Mouse (Mus musculus) ovary, postnatal 10 days (tissue): ENCODE results near the gene Plau.

Experiments used
- DNase-seq: peaks from one replicate; pipeline ENCODE4 v3.0.0; 2022; ENCODE audit warnings: low spot score

Plau gene

DNA sequence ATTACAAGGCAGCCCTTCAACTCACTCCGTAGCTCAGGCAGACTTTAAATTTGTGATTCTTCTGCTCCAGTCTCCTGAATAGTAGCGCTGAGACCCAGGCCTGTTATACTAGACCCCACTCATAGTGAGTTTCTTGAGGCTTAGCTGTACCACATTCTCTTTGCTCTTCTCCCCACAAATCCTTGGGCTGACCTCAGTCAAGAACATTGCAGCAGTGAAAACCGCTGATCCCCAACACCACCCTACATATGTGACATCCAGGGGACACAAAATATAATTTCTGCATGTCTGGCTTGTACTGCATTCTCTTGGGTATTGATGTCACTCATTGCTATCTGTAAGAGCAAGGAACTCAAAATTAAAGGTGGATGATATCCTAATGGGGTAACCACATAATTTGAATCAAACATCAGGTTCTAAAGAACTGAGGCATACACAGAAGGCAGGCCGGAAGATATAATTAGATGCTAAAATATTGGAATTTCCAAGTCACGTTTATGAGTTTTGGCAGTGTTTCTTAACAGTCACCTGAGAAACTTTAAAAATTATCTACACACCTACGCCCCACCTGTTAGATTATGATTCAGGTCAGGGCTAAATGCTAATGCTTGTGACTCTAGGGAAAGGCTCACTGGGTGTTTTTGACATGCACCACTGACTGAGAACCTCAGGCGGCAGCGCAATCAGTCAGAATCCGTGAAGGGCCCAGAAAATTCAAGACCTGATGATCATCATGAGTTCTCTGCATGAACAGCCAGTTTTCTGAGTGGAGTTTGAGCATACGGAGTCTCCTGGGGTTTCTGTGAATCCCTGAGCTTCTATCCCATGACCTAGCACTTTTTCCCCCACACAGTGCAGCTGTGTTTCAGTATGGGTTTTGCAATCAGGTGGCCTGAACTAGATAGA, 8.5 kb downstream of the Plau start:
- DNase-seq, result no peak

DNA sequence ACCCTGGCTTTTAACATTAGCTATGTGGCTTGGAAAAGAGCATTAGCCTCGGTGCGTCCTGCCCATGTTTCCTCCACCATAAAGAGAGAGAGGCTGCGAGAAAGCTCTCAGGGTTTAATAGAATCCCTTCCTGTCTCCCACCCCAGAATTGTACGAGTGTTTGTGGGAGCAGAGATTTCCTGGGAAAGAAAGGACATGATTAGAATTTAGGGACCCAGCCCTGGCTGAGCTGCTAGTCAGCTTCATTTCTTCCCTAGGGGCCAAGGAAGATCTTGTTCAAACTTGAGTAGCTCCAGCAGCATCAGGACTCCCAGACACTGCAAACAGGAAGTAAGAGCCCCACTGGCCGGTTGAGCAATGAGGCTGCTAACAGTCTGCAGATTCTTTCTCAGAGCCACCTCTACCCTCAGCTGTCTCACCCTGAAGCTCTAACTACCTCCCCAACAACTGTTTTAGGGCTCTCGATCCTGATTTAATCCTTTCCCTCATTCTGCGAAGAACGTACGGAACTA, 9.2 kb downstream of the Plau start:
- no peak for DNase-seq

DNA sequence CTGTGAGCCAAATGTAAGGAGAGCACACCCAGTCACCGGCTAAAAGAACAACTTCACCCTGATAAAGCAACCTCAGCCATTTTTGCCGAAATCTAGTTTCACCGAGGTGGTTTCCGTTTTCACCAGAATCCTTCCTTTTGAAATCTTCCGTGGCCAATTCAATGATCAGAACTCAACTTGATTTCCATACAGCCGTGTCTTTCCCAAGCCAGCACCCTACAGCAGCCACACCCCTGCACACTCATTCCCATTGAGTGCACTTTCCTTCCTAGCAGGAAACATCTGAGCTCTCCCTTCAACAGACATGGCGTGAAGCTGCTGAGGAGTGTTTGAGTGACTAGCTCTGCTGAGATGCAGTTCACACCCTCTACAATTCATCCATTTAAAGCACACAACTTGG, 9.8 kb downstream of the Plau start:
- no peak for DNase-seq

DNA sequence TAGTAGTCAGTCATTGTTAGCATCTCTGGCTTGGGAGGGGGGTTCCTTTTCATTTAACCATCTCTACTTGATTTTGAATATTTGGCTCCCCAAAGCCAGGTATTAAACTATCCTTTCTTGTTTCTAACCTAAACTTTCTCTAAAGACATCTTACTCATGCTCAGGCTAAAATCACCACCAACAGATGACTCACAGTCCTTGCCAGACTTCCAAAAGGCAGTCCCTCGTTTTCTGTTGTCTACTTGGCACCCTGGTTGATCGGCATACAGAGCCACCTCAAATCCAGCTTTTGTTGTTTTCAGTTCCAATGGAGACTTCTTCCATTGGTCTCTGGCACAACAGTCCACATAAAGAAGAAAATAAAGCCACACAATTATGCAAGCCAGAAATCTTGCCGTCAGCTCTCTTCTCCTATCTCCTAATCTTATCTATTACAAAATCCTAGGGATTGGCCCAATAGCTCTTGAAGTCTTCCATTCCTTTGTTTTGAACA, 11.2 kb downstream of the Plau start:
- DNase-seq, result no peak

DNA sequence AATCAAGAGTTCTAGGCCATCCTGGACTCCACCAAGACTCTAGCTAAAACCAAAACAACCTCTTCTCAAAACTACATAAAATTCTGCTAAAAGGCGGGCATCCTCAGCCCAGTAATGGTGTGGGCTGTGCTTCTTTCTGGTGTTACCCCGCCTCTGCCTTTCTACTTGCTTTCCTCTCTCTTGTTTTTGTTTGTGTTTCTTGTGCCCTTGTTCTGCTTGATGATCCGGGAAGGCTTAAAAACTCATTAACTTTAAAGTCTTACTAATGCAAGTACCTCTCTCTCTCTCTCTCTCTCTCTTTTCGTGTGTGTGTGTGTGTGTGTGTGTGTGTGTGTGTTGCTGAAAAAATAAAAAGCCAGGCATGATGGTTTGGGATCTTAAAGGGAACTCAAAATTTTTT, 13.3 kb downstream of the Plau start:
- no peak for DNase-seq

DNA sequence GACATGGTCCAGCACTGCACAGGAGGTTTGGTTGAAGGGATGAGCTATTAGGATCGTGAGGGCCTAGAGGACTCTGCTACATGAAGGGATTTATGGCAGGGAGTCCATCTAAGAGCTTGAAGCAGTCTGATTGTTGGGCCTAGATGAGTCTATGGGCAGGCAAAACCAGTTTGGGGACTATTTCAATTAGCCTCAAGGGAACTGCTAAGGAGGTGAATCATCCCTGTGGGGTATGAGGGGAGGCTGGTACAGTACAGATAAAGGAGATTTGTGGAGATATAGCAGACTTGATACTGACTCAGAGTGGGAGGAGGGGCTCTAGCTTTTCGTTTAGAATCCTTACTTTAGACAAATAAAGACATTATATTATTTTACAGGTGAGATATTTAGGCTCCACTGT, 14.0 kb downstream of the Plau start:
- no peak for DNase-seq

DNA sequence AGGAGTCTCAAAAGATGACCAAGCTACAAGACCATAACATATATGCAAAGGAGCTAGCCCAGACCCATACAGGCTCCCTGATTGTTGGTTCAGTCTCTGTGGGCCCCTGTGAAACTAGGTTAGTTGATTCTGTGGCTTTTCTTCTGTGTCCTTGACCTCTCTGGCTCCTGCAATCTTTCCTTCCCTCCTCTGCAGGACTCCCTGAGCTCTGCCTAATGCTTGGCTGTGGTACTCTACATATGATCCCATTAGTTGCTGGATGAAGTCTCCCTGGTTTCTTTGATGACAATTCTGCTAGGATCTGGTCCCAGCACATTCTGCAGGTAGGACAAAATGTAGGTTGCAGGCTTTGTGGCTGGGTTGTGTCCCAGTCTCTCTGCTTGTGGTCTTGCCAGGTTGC, 15.3 kb downstream of the Plau start:
- no peak for DNase-seq

DNA sequence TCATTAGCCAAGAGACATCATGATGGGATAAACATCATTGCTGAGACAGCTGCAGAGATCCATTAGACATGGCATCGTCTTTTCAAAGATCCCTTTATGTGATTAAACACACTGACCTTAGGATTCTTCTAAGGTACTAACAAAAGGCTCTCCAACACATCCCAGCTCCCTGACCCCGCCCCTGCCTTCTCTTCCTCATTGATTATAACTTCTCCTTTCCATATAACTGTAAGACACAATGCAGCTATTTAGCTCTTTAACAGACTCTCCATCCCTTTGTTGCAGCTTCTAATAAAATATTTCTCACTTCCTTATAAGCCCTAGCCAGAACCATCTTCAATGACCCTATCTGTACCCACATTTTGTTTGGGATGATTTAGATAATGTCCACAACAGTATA, 24.7 kb downstream of the Plau start:
- no peak for DNase-seq

DNA sequence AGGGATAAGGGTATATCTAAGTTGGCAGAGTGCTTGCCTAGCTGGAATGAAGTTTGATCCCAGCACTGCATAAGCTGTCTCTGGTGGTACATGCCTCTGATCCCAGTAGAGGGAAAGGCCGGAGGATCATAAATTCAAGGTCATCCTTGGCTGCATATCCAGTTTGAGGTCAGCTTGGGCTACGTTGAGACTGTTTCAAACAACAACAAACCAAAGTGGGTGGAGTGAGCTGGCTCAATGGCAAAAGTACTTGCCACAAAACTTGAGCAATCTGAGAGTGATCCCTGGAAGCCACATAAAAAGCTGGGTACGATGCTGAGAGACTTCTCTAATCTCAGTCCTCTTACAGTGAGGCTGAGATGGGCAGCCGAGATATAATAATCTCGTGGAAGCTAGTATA, 25.1 kb downstream of the Plau start:
- DNase-seq, result no peak

DNA sequence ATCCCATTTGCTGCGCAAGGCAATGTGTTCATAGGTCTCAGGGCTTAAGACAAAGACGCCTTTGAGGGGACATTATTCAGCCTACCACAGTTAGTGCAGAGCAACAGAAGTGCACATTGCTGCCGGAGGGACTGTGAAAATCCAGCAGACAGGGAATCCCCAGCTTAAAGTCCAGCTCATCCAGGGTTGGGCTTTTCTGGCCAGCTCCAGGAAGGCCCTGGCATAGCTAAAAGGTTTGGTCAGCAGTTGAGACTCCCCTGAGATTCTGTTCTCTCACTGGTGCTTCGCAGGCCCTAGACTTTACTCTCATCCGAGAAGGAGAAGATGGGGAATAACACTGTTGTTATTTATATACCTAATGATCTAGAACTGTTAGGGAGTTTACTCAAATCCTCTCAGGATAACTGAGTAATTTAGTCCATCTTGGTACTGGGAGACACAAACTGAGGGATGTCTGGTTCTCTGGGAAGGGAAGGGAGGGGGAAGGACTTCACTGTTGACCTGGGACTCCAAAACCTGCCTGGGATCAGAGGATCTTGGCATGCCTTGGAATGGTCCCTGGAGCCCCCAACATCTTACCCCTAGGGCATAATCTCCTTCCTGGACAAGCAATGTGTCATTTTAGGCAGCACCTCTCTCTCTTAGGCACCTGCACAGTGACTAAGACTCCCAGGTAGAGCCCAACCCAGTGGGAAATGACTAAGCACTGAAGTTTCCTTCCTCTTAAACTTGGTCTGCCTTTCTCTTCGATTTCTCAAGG, 27.0 kb downstream of the Plau start:
- no peak for DNase-seq

DNA sequence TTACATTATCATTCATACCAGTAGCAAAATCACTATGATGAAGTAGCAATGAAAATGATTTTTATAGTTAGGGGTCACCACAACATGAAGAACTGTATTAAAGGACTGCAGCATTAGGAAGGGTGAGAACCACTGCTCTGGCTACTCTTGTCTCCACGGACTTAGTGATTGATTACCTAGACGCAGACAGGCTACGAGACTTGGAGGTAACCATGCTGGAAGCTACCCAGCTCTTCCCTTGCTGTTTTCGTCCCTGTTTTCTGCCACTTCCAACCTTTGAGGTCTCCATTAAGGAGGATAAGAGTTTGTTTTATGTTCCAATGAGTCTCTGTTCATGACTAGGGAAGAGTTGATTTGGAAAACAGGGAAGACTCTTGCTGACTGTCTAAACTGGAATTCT, 27.7 kb downstream of the Plau start:
- no peak for DNase-seq

DNA sequence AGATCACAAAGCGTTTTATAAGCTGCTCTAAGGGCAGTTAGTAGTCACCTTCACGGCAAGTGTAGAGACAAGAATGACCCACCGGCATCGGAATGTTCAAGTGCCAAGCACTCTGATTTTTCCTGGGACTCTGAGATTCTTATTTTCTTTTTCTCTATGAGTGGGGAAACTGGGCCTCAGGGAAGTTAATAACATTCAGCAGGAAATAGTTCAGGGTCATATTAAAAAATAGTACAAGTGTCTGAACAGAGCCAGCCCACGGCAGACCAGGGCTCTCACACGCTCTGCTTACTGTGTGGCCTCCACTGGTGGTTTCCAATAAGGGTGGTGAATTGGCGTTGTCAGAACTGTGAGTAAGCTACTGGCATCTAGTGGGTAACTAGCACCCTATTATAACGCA, 29.1 kb downstream of the Plau start:
- no peak for DNase-seq

DNA sequence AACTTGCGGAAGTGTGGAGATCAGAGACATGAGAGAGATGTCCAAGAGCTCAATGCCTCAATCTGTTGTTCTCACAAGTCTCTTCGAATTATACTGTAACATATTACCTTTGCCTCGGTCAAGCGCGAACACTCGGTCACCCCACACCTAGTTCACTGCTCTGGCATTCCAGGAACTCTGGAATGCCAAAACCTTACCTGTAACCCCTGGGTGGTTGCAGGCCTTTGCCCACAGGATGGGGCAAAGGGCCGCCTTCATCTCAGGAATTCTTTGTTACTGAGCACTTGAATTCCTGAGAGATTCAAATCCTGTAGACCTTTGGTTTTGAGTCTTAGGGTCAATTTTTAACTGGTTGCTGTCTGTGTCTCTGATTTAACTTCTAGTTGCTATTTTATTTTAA, 29.9 kb downstream of the Plau start:
- DNase-seq, result no peak

DNA sequence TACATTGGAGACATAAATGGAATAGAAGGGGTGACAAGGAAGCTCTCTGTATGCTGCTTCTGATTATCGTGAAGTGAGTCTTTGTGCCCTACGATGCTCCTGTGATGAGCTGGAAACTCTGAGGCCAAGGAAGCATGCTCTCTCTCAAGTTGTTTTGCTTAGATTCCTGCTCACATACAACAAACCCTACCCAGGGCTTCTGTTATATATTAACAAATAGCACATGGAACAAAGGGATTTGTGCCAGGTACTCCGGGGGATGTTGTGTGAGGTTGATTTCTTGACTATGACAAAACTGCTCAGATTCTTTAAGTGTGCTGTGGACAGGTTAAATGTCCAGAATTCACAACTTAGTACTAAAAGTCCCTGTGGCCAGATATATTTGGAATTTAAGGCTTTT, 33.6 kb downstream of the Plau start:
- no peak for DNase-seq

DNA sequence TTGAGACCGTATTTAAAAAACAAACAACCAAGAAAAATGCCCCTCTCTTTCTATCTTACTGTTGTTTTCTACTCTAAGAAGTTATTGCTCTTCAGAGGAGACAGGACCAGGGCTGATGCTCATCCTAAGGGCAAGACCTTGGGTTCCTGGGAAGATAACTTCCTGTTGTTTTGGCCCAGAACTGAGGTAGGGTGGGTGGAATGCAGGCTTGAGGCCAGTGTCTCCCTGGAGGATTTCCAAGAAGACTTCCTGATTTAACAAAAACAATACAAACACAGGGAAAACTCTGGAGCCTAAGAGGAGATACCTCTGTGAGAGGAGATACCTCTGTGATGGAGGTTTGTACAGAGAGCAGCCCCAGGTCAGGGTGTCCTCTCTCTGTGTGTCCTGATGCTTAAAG, 35.0 kb downstream of the Plau start:
- no peak for DNase-seq

DNA sequence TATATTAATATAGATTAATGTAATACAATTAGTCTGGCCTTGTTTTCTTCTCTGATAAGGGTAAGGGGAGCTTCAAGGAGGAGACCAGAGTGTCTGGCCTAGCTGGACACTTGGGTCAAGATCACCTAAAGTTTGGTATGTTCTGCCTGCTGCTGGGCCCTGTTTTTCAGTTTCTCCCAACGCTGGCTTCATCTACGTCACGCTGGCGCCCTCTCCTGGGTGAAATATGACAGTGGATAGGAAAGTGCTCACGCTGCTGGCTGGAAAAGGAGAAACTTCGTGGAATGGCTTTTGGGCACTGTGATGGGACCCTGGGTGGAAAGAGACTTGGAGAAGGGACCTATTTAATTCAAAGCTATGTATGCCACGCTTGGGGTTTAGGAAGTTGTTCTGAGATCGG, 36.8 kb downstream of the Plau start:
- DNase-seq, result peak; percentile 65

DNA sequence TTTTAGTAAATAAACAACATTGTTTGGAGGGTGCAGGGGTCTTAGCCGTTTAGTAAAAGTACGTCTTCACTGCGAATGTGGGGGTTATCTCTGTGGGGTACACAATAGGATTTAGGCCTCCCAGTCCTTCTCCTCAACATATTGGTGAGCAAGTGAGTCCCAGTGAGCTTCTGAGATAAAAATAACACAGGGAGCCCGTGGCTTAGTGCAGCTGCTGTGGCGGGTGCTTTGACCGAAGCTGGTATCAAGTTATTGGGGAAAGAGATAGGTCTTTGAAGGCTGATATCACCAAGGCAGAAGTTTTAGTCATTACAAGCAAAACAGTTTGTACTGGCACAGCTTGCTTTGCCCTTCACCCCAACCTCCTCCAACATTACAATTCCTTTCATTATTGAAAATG, 37.5 kb downstream of the Plau start:
- no peak for DNase-seq

DNA sequence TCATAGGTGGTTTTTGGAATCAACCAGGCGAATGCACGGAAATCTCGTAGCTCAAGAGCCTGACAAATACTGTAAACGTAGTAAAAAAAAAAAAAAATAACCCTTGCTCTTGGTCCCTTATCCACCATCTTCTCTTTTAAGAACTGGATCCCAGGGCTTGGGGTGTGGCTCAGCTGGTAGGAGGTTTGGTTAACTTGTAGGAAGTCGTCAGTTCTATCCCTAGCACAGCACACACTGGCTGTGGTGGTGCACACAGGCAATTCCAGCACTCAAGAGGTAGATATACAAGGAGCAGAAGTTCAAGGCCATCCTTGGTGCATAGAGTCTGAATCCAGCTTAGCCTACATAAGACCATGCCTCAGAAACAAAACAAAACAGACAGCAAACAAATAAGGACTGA, 48.2 kb downstream of the Plau start:
- DNase-seq, result no peak

DNA sequence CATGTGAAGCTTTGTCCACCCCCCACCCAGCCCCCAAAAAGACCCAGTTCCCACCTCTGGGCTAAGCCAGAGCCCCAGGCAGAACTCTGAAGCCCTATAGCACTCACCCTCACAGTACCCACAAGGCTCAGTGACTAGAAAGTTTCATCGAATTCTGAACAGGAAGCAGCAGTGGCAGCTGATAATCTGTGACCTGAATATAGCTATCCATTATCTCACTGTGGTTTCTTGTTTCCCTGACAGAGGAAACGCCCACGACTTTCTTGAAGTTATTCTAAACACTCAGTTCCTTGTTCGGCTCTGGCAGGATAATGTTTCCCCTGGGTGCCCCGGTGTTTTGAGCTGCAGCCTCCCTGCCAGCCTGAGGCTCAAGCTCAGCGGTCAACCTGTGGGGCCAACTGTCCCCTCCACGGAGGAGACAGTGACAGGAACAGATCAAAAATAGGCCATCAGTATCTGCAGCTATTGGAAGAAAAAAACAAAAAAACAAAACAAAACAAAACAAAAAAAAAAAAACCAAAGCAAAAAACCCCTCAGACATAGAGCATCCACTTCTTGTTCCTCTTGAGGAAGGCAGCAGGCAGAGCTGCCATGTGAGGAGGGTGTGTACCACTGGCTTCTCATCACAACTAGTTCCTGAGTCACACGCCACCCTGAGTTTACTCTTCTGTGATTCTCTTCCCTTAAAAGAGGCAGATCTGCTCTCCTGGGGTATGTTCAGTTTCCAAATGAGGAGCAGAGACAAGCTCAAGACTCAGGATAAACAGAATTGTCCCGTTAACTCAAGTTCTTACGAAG, 48.8 kb downstream of the Plau start:
- DNase-seq, result no peak

DNA sequence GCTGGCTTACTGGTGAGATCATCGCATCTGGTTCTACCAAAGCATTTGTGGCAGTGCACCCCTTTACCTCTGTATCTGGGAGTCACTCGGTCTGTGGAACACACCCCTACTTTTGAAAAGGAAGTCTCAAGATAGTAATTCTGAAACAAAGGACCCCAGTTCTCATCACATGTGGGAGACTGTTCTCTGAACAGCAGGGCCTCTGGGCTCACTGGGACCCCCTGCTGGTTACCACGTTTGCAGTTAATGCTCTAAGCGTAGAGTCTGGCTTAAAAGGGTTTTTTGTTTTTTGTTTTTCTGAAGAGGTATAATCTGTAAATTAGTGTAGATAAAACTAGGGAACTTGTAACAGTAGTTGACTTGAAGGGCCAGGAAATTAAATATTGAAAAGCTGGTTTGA, 49.8 kb downstream of the Plau start:
- no peak for DNase-seq

DNA sequence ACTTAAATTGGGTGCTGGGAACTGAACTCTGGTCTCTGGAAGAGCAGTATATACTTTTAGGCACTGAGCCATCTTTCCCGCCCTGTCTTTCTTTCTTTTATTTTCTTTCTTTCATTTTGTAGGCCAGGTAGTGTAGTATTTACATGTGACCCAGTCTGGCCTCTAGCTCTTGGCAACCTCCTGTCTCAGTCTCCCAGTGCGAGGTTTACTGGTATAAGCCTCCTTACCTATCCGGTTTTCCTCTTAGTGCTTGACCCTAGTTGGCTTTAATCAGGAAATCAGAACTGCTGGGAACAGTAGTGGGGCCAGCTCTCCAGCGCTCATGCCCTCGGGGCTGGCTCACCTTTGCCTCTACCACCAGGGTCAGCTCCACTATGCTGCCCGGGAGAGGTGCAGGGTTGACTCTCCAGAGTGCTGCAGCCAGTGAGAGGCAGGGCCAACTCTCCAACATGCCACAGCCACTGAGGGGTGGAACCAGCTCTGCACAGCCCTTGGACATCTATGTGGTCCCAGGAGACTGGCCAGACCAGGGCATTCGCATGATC, 51.2 kb downstream of the Plau start:
- no peak for DNase-seq

DNA sequence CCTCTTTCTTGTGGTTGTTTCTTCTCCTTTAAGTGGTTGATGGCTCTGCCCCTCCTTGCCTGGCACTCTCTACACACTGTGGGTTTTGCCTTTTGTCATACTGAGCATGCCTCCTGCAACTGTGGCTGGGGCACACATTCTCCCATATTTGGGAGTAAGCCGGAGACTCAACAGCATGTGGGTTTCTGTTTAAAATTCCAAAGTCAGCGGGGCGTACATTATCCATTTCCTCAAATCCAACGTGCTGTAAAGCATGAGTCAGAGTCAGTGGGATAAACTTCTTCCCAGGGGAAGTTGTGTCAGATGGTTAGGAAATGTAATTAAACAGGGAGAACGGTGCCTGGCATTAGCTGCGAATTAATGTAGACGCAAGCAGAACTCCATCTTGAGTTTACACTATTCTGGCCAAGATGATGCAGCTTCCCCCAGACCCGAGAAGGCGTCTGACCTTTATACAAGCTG, 55.5 kb downstream of the Plau start:
- no peak for DNase-seq
